Mouse (Mus musculus): ENCODE data around the gene Sv2b.
A peak's percentile ranks its signal among the peaks of the same experiment; 100 is the strongest.
"Not testable (repeated sequence)": the region's sequence is repeated elsewhere in the genome, so short reads cannot be mapped to it uniquely, and the experiment has no call there.

The Sv2b gene

GRCm38 (mm10) chr7:75209221-75209641 lies 99.8 kb downstream of the Sv2b start:
- no peak for DNase-seq (ENCODE audit: low spot score in 2 of 2)

GRCm38 (mm10) chr7:75207965-75208644 lies 101.0 kb downstream of the Sv2b start:
- no peak for DNase-seq (ENCODE audit: low spot score in 2 of 2)

DNA sequence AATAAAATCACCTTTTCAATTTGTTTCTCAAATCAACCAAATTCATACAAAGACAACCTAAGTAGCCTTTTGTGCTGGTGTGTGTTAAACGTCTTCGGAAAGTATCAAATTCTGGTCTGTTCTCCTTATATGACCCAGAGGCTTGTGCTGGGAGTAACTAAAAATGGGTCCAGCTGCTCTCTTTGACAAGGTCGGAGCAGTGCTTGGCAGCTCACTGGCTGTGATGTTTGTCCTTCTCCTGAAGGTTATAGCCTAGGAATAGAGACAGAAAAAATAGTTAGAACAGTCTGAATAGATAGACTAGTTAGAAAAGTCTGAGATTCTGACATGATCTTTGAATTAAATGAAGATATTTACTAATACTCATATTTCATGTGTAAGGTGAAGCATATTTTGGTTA lies 102.4 kb downstream of the Sv2b start:
- DNase-seq (ENCODE audit: low spot score in 2 of 2), result no peak

- no peak for DNase-seq (ENCODE audit: low spot score in 2 of 2)
These were observed 103.7 kb downstream of the Sv2b start for GRCm38 (mm10) chr7:75205386-75205785.

GRCm38 (mm10) chr7:75194919-75195230 lies 114.2 kb downstream of the Sv2b start:
- not testable (repeated sequence) for DNase-seq (ENCODE audit: low spot score in 2 of 2)

DNA sequence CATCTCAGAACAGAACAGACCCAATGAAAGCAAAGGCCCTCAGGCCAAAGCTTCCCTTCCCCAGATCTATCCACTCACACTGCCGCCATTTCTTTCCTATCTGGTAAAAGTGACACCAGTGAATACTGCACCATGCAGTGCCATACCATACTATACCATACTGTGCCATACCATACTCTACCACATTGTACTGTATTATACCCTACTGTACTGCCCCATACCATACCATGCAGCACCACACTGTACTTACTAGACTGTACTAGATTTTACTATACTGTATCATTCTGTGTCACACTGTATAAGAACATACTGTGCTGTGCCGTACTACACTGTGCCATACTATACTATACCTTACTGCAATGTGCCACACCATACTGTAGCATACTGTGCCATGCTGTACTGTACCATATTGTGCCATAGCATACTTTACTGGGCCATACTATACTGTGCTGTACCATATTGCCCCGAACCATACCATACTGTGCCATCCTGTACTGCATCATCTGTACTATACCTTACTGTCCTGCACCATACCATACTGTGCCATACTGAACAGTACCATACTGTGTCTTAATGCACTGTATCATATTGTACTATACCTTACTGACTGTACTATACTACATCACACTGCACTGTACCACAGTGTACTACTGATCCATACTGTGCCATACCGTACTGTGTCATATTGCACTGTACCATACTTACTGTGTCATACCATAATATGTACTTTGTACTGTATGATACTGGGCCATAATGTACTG lies 114.7 kb downstream of the Sv2b start:
- DNase-seq (ENCODE audit: low spot score in 2 of 2), result no peak

DNA sequence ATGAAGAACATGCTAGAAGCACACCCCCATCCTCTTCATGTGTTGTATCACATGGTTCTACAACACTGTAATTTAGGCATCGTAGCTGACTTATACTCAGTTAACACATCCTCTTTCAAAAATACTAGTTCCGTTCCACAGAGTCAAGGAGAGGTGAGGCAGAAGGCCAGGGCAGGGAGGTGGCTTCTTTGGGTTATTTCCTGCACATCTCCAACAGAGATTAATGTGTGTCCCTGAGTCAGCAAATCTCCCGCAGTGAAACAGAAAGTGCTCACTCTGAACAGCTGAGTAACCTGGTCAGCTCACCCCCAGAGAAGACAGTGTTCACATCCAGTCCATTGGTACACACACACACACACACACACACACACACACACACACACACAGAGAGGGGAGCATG lies 118.9 kb downstream of the Sv2b start:
- no peak for DNase-seq (ENCODE audit: low spot score in 2 of 2)

GRCm38 (mm10) chr7:75175042-75175441 lies 134.0 kb downstream of the Sv2b start:
- no peak for DNase-seq (ENCODE audit: low spot score in 2 of 2)

DNA sequence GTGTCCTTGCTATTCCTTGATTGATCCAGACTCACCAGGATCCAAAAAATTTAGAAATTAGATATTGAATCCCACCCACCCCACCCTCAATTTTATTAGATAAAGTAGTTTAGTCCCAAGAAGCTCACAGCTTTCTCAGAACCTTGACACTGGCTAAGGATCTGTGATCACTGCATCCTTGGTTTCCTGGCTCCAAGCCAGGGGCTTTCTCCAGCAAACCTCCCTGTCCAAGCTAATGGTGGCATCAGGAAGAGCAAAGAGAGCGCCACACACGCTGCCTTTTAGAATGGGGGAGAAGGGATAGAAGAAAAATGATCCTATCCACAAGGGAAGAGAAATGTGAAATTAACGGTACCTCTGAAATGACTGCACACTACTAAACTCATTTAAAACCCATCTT lies 141.6 kb downstream of the Sv2b start:
- DNase-seq (ENCODE audit: low spot score in 2 of 2), result no peak

- no peak for DNase-seq (ENCODE audit: low spot score in 2 of 2)
These were observed 161.9 kb downstream of the Sv2b start for GRCm38 (mm10) chr7:75147174-75147573.

DNA sequence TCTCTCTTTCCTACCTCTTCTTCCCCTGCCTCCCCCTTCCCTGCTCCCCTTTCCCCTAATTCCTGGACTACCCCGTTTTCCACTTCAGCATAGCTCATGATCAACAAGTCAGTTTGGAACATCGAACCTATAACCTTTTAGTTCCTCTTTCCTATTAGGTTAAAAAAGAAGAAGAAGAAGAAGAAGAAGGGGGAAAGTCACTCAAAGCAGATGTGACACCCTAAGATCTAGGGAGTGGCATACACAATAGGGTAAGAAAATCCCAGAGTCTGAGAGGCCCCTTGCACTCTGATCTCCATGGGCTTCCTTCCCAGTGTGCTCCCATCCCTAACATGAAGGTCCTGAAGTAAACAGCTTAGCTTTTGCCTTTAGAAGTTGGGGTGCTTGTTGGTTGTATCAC lies 166.3 kb downstream of the Sv2b start:
- no peak for DNase-seq (ENCODE audit: low spot score in 2 of 2)

- DNase-seq (ENCODE audit: low spot score in 2 of 2), result no peak
These were observed 167.0 kb downstream of the Sv2b start for GRCm38 (mm10) chr7:75141919-75142700.

DNA sequence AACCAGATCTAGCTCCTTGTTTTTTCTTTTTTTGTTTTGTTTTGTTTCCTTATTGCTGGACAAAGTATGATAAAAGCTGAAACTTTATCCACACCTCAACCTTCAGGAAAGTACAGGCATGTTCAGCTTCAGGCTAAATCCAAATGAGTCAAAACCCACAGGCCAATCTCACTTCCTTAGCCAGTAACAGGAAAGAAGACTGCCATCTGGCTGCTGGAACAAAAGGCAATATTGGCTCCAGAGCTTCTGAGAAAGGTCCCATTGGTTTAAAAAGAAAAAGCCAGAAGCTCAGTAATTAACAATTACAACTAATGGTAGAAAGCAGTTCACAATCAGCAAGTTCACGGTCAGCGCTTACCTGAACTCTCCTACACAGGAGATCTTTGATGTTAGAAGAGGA lies 169.8 kb downstream of the Sv2b start:
- DNase-seq (ENCODE audit: low spot score in 2 of 2), result no peak

- no peak for DNase-seq (ENCODE audit: low spot score in 2 of 2)
These were observed 174.1 kb downstream of the Sv2b start for GRCm38 (mm10) chr7:75134710-75135617.

- no peak for DNase-seq (ENCODE audit: low spot score in 2 of 2)
These were observed 181.0 kb downstream of the Sv2b start for GRCm38 (mm10) chr7:75128036-75128435.

DNA sequence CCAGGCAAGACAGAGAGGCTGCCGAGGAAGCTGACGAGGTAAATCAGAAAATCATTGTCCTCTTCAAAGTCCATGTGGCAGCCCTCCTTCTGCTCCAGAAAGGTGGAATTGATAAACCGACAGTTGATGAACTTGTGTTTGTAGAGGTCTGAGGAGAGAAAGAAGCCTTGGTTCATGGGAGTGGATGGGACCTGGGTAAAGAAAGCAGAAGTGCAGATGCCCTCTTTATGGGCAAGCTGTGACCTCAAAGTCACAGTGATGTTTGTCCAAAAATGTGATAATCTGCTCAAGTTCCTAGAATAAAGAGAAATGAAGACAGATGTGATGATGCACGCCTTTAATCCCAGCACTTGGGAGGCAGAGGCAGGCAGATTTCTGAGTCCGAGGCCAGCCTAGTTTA lies 185.0 kb downstream of the Sv2b start:
- no peak for DNase-seq (ENCODE audit: low spot score in 2 of 2)

- peak; percentile 10 to 15 for DNase-seq (ENCODE audit: low spot score in 2 of 2)
These were observed 190.9 kb downstream of the Sv2b start for GRCm38 (mm10) chr7:75118022-75118673.

GRCm38 (mm10) chr7:75110689-75111088 lies 198.4 kb downstream of the Sv2b start:
- DNase-seq (ENCODE audit: low spot score in 2 of 2), result peak in 1 of 2 experiments; percentile 6

- DNase-seq (ENCODE audit: low spot score in 2 of 2), result peak; percentile 17 to 40
These were observed 201.6 kb downstream of the Sv2b start for GRCm38 (mm10) chr7:75107441-75107840.

DNA sequence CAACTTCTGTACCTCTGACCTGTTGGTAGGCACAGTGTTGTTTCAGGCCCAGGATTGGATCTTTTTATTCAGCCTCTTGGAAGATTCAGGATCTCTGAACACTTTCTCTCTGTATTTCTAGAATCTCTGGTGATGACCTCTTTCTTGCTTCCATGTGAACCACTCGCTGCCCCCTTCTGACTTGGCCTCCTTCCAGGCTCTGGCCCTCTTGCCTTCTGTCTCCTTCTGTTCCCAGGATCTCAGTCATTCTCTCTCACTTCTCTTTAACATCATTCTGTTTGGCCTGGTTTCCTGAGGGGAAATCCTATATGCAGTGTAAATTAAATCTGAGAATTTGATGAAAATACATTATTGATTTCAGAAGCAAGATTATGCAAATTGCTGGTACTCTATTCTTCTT lies 205.2 kb downstream of the Sv2b start:
- DNase-seq (ENCODE audit: low spot score in 2 of 2), result no peak

All from urinary bladder, postnatal 36 days (tissue).